Mouse (Mus musculus) MEL (cell line): ENCODE results near the gene Prrx2. TPM values are rescaled to one million over a fixed set of nuclear protein-coding genes. Genes with fewer than 3 reads are reported as not detected.
A peak's percentile ranks its signal among the peaks of the same experiment; 100 is the strongest.

ENCODE experiments used
- DNase-seq: peaks from one replicate; pipeline ENCODE4 v3.0.0; 2011; ENCODE audit warnings: low read depth, low spot score
- H3K27ac ChIP-seq: 2 replicates; pipeline ENCODE4 v1.5.1; 2012; ENCODE audit warnings: low read depth, mild to moderate bottlenecking, control low read depth, low read length, moderate library complexity; ENCODE audit not compliant: control insufficient read depth
- H3K27me3 ChIP-seq, 2 experiments: fragments of 150-350 bp in 1 of 2; sonication (generic) in 1 of 2; 2 replicates each; pipeline ENCODE4 v1.6.1; 2012; ENCODE audit warnings: low read length in 2 of 2, mild to moderate bottlenecking in 2 of 2, improper control_type of control experiment in 1 of 2, moderate library complexity in 1 of 2; ENCODE audit not compliant: insufficient read depth in 2 of 2, control insufficient read depth in 1 of 2
- H3K36me3 ChIP-seq, 2 experiments: 2 replicates each; pipeline ENCODE4 v1.6.1; 2012 to 2014; ENCODE audit warnings: low read length in 2 of 2, improper control_type of control experiment in 1 of 2, inconsistent platforms in 1 of 2, mild to moderate bottlenecking in 1 of 2; ENCODE audit not compliant: insufficient read depth in 2 of 2, control insufficient read depth in 1 of 2
- H3K4me1 ChIP-seq, 2 experiments: fragments of 150-350 bp in 1 of 2; sonication (generic) in 1 of 2; 2 replicates each; pipeline ENCODE4 v1.6.1; 2012; ENCODE audit warnings: low read length in 2 of 2, improper control_type of control experiment in 1 of 2, mild to moderate bottlenecking in 1 of 2; ENCODE audit not compliant: insufficient read depth in 2 of 2, control insufficient read depth in 1 of 2
- H3K4me3 ChIP-seq, 2 experiments: fragments of 150-350 bp in 1 of 2; sonication (generic) in 1 of 2; 2 replicates each; pipeline ENCODE4 v1.5.1; 2012; ENCODE audit warnings: low read depth in 2 of 2, low read length in 2 of 2, mild to moderate bottlenecking in 2 of 2, moderate library complexity in 2 of 2, control low read depth in 1 of 2, improper control_type of control experiment in 1 of 2; ENCODE audit not compliant: control insufficient read depth in 1 of 2, insufficient read depth in 1 of 2
- H3K79me2 ChIP-seq: 2 replicates; pipeline ENCODE4 v1.6.1; 2012; ENCODE audit warnings: mild to moderate bottlenecking, low read length, moderate library complexity; ENCODE audit not compliant: control insufficient read depth, poor library complexity, insufficient read depth
- H3K9ac ChIP-seq: 2 replicates; pipeline ENCODE4 v1.6.1; 2012; ENCODE audit warnings: low read depth, mild to moderate bottlenecking, control low read depth, low read length, moderate library complexity; ENCODE audit not compliant: control insufficient read depth, poor library complexity, severe bottlenecking
- H3K9me3 ChIP-seq: fragments of 150-350 bp; sonication (generic); replicated peaks from 2 replicates; pipeline ENCODE4 v1.6.1; 2012; ENCODE audit warnings: mild to moderate bottlenecking, low read length, improper control_type of control experiment, moderate library complexity; ENCODE audit not compliant: insufficient read depth
- CHD1 ChIP-seq: IDR thresholded peaks from 2 replicates; pipeline ENCODE4 v1.6.1; 2012; ENCODE audit warnings: low read depth, mild to moderate bottlenecking, inconsistent platforms, low read length, improper control_type of control experiment
- CHD2 ChIP-seq: IDR thresholded peaks from 2 replicates; pipeline ENCODE4 v1.6.1; 2011; ENCODE audit warnings: low read length, improper control_type of control experiment
- CTCF ChIP-seq, 3 experiments: IDR thresholded peaks in 2 of 3; conservative IDR thresholded peaks in 1 of 3; 2 replicates each; pipeline ENCODE4 v1.5.1; 2011 to 2012; ENCODE audit warnings: low read length in 3 of 3, low read depth in 2 of 3, mild to moderate bottlenecking in 2 of 3, improper control_type of control experiment in 1 of 3, inconsistent platforms in 1 of 3, mixed read lengths in 1 of 3, moderate library complexity in 1 of 3; ENCODE audit not compliant: control insufficient read depth in 1 of 3, insufficient read depth in 1 of 3, poor library complexity in 1 of 3, severe bottlenecking in 1 of 3
- ELF1 ChIP-seq: IDR thresholded peaks from 2 replicates; pipeline ENCODE4 v1.6.1; 2014; ENCODE audit warnings: low read depth, mild to moderate bottlenecking, inconsistent platforms, low read length, improper control_type of control experiment, moderate library complexity
- EP300 ChIP-seq, 2 experiments: IDR thresholded peaks; 2 replicates each; pipeline ENCODE4 v1.6.1; 2011; ENCODE audit warnings: improper control_type of control experiment in 2 of 2, low read length in 2 of 2, low read depth in 1 of 2, mild to moderate bottlenecking in 1 of 2
- ETS1 ChIP-seq: IDR thresholded peaks from 2 replicates; pipeline ENCODE4 v1.6.1; 2012; ENCODE audit warnings: low read depth, mild to moderate bottlenecking, inconsistent platforms, low read length, improper control_type of control experiment, moderate library complexity
- GABPA ChIP-seq: IDR thresholded peaks from 2 replicates; pipeline ENCODE4 v1.6.1; 2012; ENCODE audit warnings: low read depth, mild to moderate bottlenecking, inconsistent platforms, low read length, improper control_type of control experiment, moderate library complexity
- GATA1 ChIP-seq: IDR thresholded peaks from 2 replicates; pipeline ENCODE4 v1.6.1; 2011; ENCODE audit warnings: low read depth, low read length, improper control_type of control experiment
- MAFK ChIP-seq: IDR thresholded peaks from 2 replicates; pipeline ENCODE4 v1.6.1; 2011; ENCODE audit warnings: low read depth, mild to moderate bottlenecking, low read length, improper control_type of control experiment, borderline replicate concordance
- MEF2A ChIP-seq: IDR thresholded peaks from 2 replicates; pipeline ENCODE4 v1.6.1; 2014; ENCODE audit warnings: low read depth, mild to moderate bottlenecking, inconsistent platforms, low read length, improper control_type of control experiment; ENCODE audit not compliant: poor library complexity, insufficient replicate concordance, severe bottlenecking; ENCODE audit errors: extremely low read depth
- MXI1 ChIP-seq: IDR thresholded peaks from 2 replicates; pipeline ENCODE4 v1.6.1; 2011; ENCODE audit warnings: mild to moderate bottlenecking, low read depth, low read length, improper control_type of control experiment
- MYB ChIP-seq: IDR thresholded peaks from 2 replicates; pipeline ENCODE4 v1.6.1; 2011; ENCODE audit warnings: mild to moderate bottlenecking, low read depth, low read length, improper control_type of control experiment
- NRF1 ChIP-seq: IDR thresholded peaks from 2 replicates; pipeline ENCODE4 v1.6.1; 2014; ENCODE audit warnings: low read depth, mild to moderate bottlenecking, inconsistent platforms, low read length, improper control_type of control experiment, moderate library complexity; ENCODE audit not compliant: poor library complexity, insufficient read depth, severe bottlenecking
- POLR2A ChIP-seq, 2 experiments: IDR thresholded peaks; 2 replicates each; pipeline ENCODE4 v1.6.1; 2011 to 2012; ENCODE audit warnings: low read length in 2 of 2, mild to moderate bottlenecking in 2 of 2, control low read depth in 1 of 2, improper control_type of control experiment in 1 of 2, low read depth in 1 of 2, moderate library complexity in 1 of 2; ENCODE audit not compliant: control insufficient read depth in 1 of 2, insufficient read depth in 1 of 2, poor library complexity in 1 of 2
- POLR2AphosphoS5 ChIP-seq: IDR thresholded peaks from 2 replicates; pipeline ENCODE4 v1.6.1; 2012; ENCODE audit warnings: low read depth, borderline replicate concordance, mild to moderate bottlenecking, inconsistent platforms, low read length, moderate library complexity, mixed read lengths
- RCOR1 ChIP-seq: IDR thresholded peaks from 2 replicates; pipeline ENCODE4 v1.6.1; 2012; ENCODE audit warnings: low read depth, mild to moderate bottlenecking, inconsistent platforms, low read length, improper control_type of control experiment
- SIN3A ChIP-seq: IDR thresholded peaks from 2 replicates; pipeline ENCODE4 v1.6.1; 2012; ENCODE audit warnings: low read length, improper control_type of control experiment, inconsistent platforms
- TAL1 ChIP-seq: IDR thresholded peaks from 2 replicates; pipeline ENCODE4 v1.6.1; 2012; ENCODE audit warnings: mild to moderate bottlenecking, inconsistent platforms, low read length, moderate library complexity, mixed read lengths
- TCF12 ChIP-seq: IDR thresholded peaks from 2 replicates; pipeline ENCODE4 v1.6.1; 2014; ENCODE audit warnings: low read depth, mild to moderate bottlenecking, inconsistent platforms, low read length, improper control_type of control experiment, moderate library complexity
- UBTF ChIP-seq: IDR thresholded peaks from 2 replicates; pipeline ENCODE4 v1.6.1; 2012; ENCODE audit warnings: low read depth, mild to moderate bottlenecking, inconsistent platforms, low read length, improper control_type of control experiment, moderate library complexity, borderline replicate concordance; ENCODE audit not compliant: insufficient read depth
- USF1 ChIP-seq: IDR thresholded peaks from 2 replicates; pipeline ENCODE4 v1.6.1; 2014; ENCODE audit warnings: low read depth, mild to moderate bottlenecking, inconsistent platforms, low read length, improper control_type of control experiment, moderate library complexity
- ZC3H11A ChIP-seq: IDR thresholded peaks from 2 replicates; pipeline ENCODE4 v1.6.1; 2012; ENCODE audit warnings: low read depth, mild to moderate bottlenecking, inconsistent platforms, low read length, improper control_type of control experiment
- ZKSCAN1 ChIP-seq: IDR thresholded peaks from 2 replicates; pipeline ENCODE4 v1.6.1; 2012; ENCODE audit warnings: low read depth, mild to moderate bottlenecking, inconsistent platforms, low read length, improper control_type of control experiment, moderate library complexity
- ZMIZ1 ChIP-seq: IDR thresholded peaks from 2 replicates; pipeline ENCODE4 v1.6.1; 2012; ENCODE audit warnings: low read depth, mild to moderate bottlenecking, inconsistent platforms, low read length, improper control_type of control experiment, moderate library complexity
- polyA plus RNA-seq, 2 experiments: library from polyadenylated mRNA; stranded (reverse) in 1 of 2; unstranded in 1 of 2; fragments of >175 nt in 1 of 2; fragments of >200 nt in 1 of 2; gene quantifications; 2 replicates each; pipeline versions ENCODE4 v1.2.1 to v1.2.4; 2012; ENCODE audit warnings: low replicate concordance in 2 of 2, low read depth in 1 of 2; ENCODE audit not compliant: insufficient read length in 2 of 2, insufficient read depth in 1 of 2, missing spikeins in 1 of 2
- total RNA-seq: library from RNA; depleted of rRNA; stranded (reverse); fragments of 300-350 nt; gene quantifications from 2 replicates; pipeline ENCODE4 v1.2.3, GENCODE M21; 2012

The Prrx2 gene
- total and polyA plus RNA-seq, 3 experiments: not detected

DNA sequence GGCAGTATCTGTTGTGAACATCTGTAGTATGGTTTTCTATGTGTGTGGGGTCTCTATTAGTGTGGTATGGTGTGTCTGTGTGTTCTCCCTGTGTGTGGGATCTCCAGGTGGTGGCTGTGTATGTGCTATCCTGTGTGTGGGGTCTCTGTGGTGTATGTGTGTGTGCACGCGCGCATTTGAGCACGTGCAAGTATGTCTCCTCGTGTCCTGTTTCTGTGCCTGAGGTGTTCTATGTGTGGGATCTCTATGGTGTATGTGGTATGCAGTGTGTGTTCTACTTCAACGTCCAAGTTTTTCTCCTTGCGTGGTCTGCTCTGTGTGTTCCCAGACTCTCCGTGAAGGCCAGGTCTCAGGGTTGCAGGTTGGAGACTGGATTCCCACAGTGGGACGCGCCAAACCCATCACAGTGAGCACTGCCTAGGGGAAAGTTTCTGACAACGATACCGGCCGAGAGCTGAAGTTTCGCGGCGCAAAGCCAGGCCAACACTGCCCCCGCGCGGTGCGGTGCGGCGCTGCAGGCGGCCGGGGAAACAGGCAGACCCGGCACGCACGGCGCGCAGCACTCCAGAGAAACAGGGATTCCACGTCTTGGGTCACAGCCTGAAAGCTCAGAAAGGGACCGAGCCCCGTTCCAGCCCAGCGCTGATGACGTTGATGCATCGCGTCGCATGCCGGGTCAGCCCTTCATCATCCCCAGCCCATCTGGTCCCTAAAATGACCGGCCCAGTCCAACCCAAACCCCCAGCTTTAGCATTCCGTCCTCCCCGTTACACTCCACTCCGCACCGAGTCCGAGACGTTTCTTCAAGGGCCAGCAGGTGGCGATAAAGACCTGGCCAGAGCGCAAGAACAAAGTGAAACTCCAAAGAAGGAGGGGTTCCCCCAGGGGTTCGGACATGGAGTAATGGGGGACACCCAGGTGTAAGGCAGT, 40.3 kb upstream of the Prrx2 start (continued):
- TF ChIP-seq NRF1 (no peak), RCOR1 (no peak), MEF2A (no peak), USF1 (no peak), GABPA (no peak), ZC3H11A (peak; percentile 95)

DNA sequence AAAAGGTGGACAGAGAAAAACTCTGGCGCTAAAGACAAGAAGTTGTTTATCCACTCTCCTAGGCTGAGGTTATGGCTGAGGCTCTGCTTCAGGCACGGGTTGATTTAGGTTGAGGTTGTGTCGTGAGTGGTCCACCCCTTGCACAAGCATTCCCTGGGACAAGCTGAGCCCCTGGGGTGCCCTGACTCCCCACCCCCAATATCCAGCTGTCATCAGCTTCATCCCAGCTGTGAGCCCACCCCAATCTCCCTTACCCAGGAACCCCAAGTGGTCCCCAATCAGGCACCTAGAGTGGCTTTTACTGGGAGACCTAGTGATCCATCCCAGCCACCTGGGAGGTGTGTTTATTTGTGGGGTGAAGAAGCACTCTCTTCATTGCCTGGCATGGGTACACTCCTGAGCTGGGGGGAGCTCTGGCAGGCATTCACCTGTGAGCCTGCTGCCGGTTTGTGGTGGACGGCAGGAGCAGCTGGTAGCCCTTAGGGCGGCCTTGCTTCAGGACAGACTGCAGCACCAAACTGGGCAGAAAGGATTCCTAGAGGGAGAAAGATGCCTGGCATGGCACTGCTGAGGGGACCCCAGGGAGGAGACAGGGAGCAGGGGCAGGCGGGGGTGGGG, 39.4 kb upstream of the Prrx2 start:
- no peak for TF ChIP-seq ZMIZ1
- no peak for TF ChIP-seq SIN3A
- TF ChIP-seq CHD1: no peak
- no peak for TF ChIP-seq TAL1
- TF ChIP-seq EP300 (IDR thresholded peaks at IDR 0.05; ENCODE audit: low read depth in 1 of 2, low read length in 2 of 2): no peak
- TF ChIP-seq MEF2A: no peak
- no peak for TF ChIP-seq MXI1
- TF ChIP-seq CTCF (IDR thresholded peaks at IDR 0.05 in 2 of 3, conservative IDR thresholded peaks at IDR 0.05 in 1 of 3; ENCODE audit: control insufficient read depth in 1 of 3, insufficient read depth in 1 of 3, low read depth in 2 of 3, low read length in 3 of 3, poor library complexity in 1 of 3, severe bottlenecking in 1 of 3): no peak
- no peak for TF ChIP-seq ZKSCAN1
- no peak for TF ChIP-seq POLR2AphosphoS5
- no peak for TF ChIP-seq UBTF
- no peak for TF ChIP-seq POLR2A (IDR thresholded peaks at IDR 0.05; ENCODE audit: control insufficient read depth in 1 of 2, insufficient read depth in 1 of 2, low read depth in 1 of 2, low read length in 2 of 2, poor library complexity in 1 of 2)
- no peak for TF ChIP-seq ELF1
- no peak for TF ChIP-seq MYB
- no peak for TF ChIP-seq GATA1
- no peak for TF ChIP-seq ETS1
- TF ChIP-seq MAFK: no peak
- TF ChIP-seq TCF12: no peak
- no peak for TF ChIP-seq CHD2
- TF ChIP-seq USF1: no peak
- H3K4me1 ChIP-seq: peaks cover 0 to 10% of the 10 kb centered on the region in 2 experiments; a peak in 3 of 4 replicates
- H3K79me2 ChIP-seq: no peaks in the 10 kb centered on the region
- no peak for DNase-seq
- no peak overlapping the region for H3K27ac ChIP-seq
- peaks cover 0 to 4% of the 10 kb centered on the region in 2 experiments; a peak in 2 of 4 replicates for H3K36me3 ChIP-seq
- no peaks in the 10 kb centered on the region for H3K9me3 ChIP-seq
- peak overlapping the region; percentile 50 to 71 for H3K4me3 ChIP-seq
- peak overlapping the region; percentile 37 for H3K9ac ChIP-seq
- H3K27me3 ChIP-seq: no peaks in the 10 kb centered on the region
